In genomic region chr1:184536311-184537200, GRCm38 (mm10) we compare ENCODE assay signal across 20 mouse cellular contexts.
DNase-seq lines count a peak whose midpoint lies in the region; ATAC-seq and TF ChIP-seq lines count a peak whose summit lies in the region.
"Had no signal": no experiment of that assay in that cellular context is flagged by ENCODE, and none has a peak within 500 bp of the region (broad histone marks: within the 10 kb centered on the region; RNA-seq: fewer than 3 reads in every experiment).

No protein-coding gene starts in this region.

- no peak overlapping the region for H3K27ac ChIP-seq in lung, postnatal 0 days (ENCODE audit: low read length)
- H3K27ac ChIP-seq in bone marrow, adult 2 months (ENCODE audit: control insufficient read depth, insufficient read depth, low read depth, low read length, poor library complexity) = peak overlapping the region; percentile 78
- H3K27ac ChIP-seq: embryonic facial prominence, embryonic 15.5 days; forebrain, embryonic 13.5 days; lung, embryonic 15.5 days; midbrain, embryonic 12.5 days; stomach, embryonic 15.5 days had no signal

- no peaks in the 10 kb centered on the region for H3K9me3 ChIP-seq in lung, postnatal 0 days (ENCODE audit: low read length)
- H3K9me3 ChIP-seq: embryonic facial prominence, embryonic 15.5 days; forebrain, embryonic 13.5 days; G1E; lung, embryonic 15.5 days; midbrain, embryonic 12.5 days; stomach, embryonic 15.5 days had no signal

- DNase-seq in lung, postnatal 0 days (ENCODE audit: low spot score) = peak; percentile 84
- no peak for DNase-seq in lung, adult 18-20 months
- DNase-seq in urinary bladder, adult 2 months (ENCODE audit: low spot score) = no peak
- DNase-seq in retina, postnatal 1 day = no peak
- DNase-seq: adrenal gland, adult 8-10 months; cerebellum, adult 2 months; gastrocnemius, postnatal 36 days; kidney, adult 8-10 months; thymus, adult 2 months had no signal

- no peaks in the 10 kb centered on the region for H3K79me2 ChIP-seq in myocyte (ENCODE audit: control insufficient read depth, insufficient read depth)

- no peaks in the 10 kb centered on the region for H3K27me3 ChIP-seq in lung, postnatal 0 days (replicated peaks; ENCODE audit: insufficient read depth, low read length)
- no peaks in the 10 kb centered on the region for H3K27me3 ChIP-seq in myocyte (ENCODE audit: control insufficient read depth, insufficient read depth, insufficient read length)
- H3K27me3 ChIP-seq: embryonic facial prominence, embryonic 15.5 days; forebrain, embryonic 13.5 days; midbrain, embryonic 12.5 days; stomach, embryonic 15.5 days had no signal

- H3K4me1 ChIP-seq in lung, postnatal 0 days (ENCODE audit: insufficient read depth, low read depth, low read length) = no peaks in the 10 kb centered on the region
- H3K4me1 ChIP-seq in bone marrow, adult 2 months (ENCODE audit: control insufficient read depth, insufficient read depth, low read length) = peaks cover 6% of the 10 kb centered on the region
- H3K4me1 ChIP-seq: forebrain, embryonic 13.5 days; midbrain, embryonic 12.5 days had no signal

- H3K9ac ChIP-seq in lung, postnatal 0 days (replicated peaks; ENCODE audit: low read depth) = no peak overlapping the region
- H3K9ac ChIP-seq: embryonic facial prominence, embryonic 15.5 days; forebrain, embryonic 13.5 days; lung, embryonic 15.5 days; midbrain, embryonic 12.5 days; stomach, embryonic 15.5 days had no signal

- no peak overlapping the region for H3K4me2 ChIP-seq in lung, postnatal 0 days (replicated peaks; ENCODE audit: low read depth, low read length)
- H3K4me2 ChIP-seq in myocyte (ENCODE audit: low read depth) = no peak overlapping the region
- H3K4me2 ChIP-seq: embryonic facial prominence, embryonic 15.5 days; forebrain, embryonic 13.5 days; lung, embryonic 15.5 days; midbrain, embryonic 12.5 days; stomach, embryonic 15.5 days had no signal

- TF ChIP-seq EP300 in lung, postnatal 0 days (IDR thresholded peaks at IDR 0.05) = peak; percentile 73

- no peak overlapping the region for H3K4me3 ChIP-seq in lung, postnatal 0 days (ENCODE audit: low read depth, low read length)
- H3K4me3 ChIP-seq in bone marrow, adult 2 months (replicated peaks; ENCODE audit: control insufficient read depth, low read depth, low read length) = no peak overlapping the region
- no peak overlapping the region for H3K4me3 ChIP-seq in myocyte
- H3K4me3 ChIP-seq: embryonic facial prominence, embryonic 15.5 days; forebrain, embryonic 13.5 days; lung, embryonic 15.5 days; midbrain, embryonic 12.5 days; stomach, embryonic 15.5 days had no signal

- no peak for TF ChIP-seq POLR2A in bone marrow, adult 2 months (IDR thresholded peaks at IDR 0.05; ENCODE audit: borderline replicate concordance, control insufficient read depth, low read depth, low read length)
- no peak for TF ChIP-seq POLR2A in myocyte (IDR thresholded peaks at IDR 0.05; ENCODE audit: insufficient read length, low read depth)

- 0 out of 2 replicates have a peak, but pooled peaks have one; percentile 7 for TF ChIP-seq CTCF in lung, postnatal 0 days (IDR thresholded peaks at IDR 0.05)
- TF ChIP-seq CTCF in bone marrow, adult 2 months (IDR thresholded peaks at IDR 0.05; ENCODE audit: control insufficient read depth, insufficient read depth, low read length) = no peak

- WGBS in lung, postnatal 0 days = 54% methylated on average over 11 of the region's 11 CpGs
- WGBS in bone marrow, adult 2 months = 33% methylated on average over 11 of the region's 11 CpGs

- peak; percentile 65 for ATAC-seq in lung, postnatal 0 days
- ATAC-seq in granulocyte monocyte progenitor cell, adult 5-6 weeks (replicated peaks; ENCODE audit: poor library complexity, severe bottlenecking) = peak; percentile 88
- ATAC-seq: CD4-positive, CD25-positive, alpha-beta regulatory T cell, adult 4 months; forebrain, embryonic 13.5 days; inflammation-experienced regulatory T-cells, adult 6 months had no signal

- H3ac ChIP-seq in myocyte (ENCODE audit: control insufficient read depth, insufficient read length) = no peak overlapping the region

- H3K36me3 ChIP-seq in lung, postnatal 0 days (ENCODE audit: insufficient read depth, low read length) = no peaks in the 10 kb centered on the region
- H3K36me3 ChIP-seq in myocyte (ENCODE audit: control insufficient read depth, insufficient read depth) = no peaks in the 10 kb centered on the region
- H3K36me3 ChIP-seq: embryonic facial prominence, embryonic 15.5 days; G1E; lung, embryonic 15.5 days; midbrain, embryonic 12.5 days; stomach, embryonic 15.5 days had no signal

TF ChIP-seq in myocyte, 11 proteins besides CTCF, POLR2A, EP300 and RAD21:
- TF ChIP-seq POLR2AphosphoS2 (IDR thresholded peaks at IDR 0.05; ENCODE audit: insufficient read length, low read depth) (no peak), CEBPB (IDR thresholded peaks at IDR 0.05; ENCODE audit: insufficient read depth, poor library complexity, severe bottlenecking) (peak; percentile 41; the same call in 1 of the 2 replicates), MYOG (IDR thresholded peaks at IDR 0.05; ENCODE audit: control insufficient read depth in 1 of 3, insufficient read depth in 1 of 3, insufficient read length in 2 of 3, low read depth in 2 of 3) (no peak), TCF3 (IDR thresholded peaks at IDR 0.05; ENCODE audit: insufficient read length, low read depth) (no peak), USF1 (IDR thresholded peaks at IDR 0.05; ENCODE audit: low read depth) (no peak)
